Mouse (Mus musculus) testis, adult 2 months (tissue): ENCODE measurements around the gene Apod.

Experiments
- CTCF ChIP-seq: fragments of 200-500 bp; IDR thresholded peaks from 2 replicates; pipeline ENCODE4 v1.5.1; 2012; ENCODE audit warnings: low read depth, mild to moderate bottlenecking, inconsistent platforms, low read length, moderate library complexity; ENCODE audit not compliant: control insufficient read depth, insufficient read depth, insufficient replicate concordance
- POLR2A ChIP-seq: fragments of 200-500 bp; IDR thresholded peaks from 2 replicates; pipeline ENCODE4 v1.6.1; 2012; ENCODE audit warnings: low read depth, mild to moderate bottlenecking, inconsistent platforms, low read length, moderate library complexity; ENCODE audit not compliant: control insufficient read depth

DNA sequence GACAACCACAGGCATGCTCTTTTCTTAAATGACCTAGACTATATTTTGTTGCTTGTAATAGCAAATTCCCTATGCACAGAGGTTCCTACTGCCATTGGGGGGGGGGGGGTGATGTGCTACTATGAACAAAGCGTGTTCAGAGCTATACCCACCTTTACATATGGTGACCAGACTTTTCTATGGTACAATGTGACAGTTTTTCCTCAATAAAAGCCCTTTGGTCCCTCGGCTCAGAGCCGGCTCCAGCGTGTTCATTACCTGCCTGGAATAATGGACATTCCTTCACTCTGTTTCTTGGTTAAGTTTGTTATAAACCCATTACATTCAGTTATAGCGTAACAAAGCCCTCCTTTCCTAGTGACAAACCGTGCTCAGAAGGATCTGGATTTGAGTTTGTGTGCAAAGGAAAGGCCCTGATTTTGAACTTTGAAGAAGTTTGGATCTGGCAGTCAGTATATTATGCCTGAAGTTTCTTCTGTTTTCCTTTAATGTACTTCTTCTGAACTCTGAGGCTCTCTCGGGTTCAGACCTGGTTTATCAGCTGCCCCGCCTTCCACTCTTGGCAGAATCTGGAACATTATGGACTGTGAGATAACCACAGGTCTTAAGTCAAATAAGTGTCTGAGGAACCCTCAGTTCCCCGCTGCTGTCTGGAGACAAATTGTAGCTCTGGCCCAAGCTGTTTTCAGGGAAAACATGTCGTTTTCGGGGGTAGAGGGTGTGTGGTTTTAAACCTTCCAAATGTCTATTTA, 49.3 kb upstream of the Apod start:
- no peak for TF ChIP-seq POLR2A
- no peak for TF ChIP-seq CTCF
